Mouse (Mus musculus) frontal cortex, postnatal 25 days (tissue): ENCODE measurements at regions not wholly inside any gene's neighbourhood (a gene's known extent, or its start where the extent isn't known, plus 50 kb on each side); places are given as distances from the start of the nearest gene placed in this dataset.

Source experiments
- DNase-seq, 2 experiments: peaks; one replicate each; pipeline ENCODE4 v3.0.0; 2022; ENCODE audit warnings: low spot score in 2 of 2

DNA sequence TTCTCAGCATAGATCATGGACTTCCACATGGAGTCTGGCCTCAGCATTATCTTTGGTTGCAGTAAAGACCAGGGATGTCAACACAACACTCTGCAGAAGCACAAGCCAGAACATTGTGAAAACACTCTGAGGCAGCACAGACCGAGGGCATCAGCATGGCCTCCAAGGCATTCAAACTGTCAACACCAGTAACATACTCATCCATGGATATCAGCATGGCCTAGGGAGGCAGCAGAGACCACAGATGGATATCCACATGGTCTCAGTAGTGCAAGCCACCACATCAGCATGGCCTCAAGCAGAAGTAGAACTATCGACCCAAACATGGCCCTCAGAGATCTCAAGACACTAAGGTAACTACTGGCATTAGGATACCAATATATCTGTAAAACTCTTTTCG, 935.8 kb downstream of the Slitrk1 start:
- no peak for DNase-seq

DNA sequence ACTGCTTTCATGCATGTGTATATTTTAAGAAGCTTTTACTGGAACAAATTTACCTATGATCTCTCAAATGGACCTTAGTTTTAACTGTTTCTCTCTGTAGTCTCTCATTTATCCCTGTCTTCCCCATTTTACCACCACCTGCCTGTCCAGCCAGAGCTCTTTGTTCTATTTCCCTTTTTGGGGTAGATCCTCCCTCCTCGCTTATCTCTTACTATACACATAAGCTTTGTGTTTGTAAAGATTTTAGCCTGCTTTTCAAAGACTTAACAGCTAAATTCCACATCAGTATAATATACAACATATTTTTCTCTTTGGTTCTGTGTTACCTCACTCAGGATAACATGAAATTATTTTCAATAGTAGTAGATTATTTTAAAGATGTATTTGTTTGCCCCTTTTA, 961.9 kb downstream of the Slitrk1 start:
- DNase-seq = no peak

DNA sequence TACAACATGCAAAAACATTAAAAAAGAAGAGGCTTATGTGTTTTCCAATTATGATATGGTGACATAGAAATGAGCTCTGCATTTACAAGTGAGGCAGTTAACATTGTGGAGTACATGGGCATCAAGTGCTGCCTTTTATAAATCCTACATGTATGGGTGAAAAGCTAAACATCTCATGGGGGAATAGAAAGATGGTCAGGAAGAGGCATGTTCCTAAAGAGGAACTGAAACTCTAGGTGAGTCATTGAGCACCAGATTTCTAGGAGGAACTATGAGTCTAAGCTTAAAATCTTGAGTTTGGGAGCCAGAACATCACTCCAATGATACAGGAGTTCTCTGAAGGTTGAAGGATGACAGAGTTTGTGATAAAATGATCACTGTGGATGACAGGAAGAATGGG, 1010.2 kb downstream of the Slitrk1 start:
- DNase-seq = no peak

DNA sequence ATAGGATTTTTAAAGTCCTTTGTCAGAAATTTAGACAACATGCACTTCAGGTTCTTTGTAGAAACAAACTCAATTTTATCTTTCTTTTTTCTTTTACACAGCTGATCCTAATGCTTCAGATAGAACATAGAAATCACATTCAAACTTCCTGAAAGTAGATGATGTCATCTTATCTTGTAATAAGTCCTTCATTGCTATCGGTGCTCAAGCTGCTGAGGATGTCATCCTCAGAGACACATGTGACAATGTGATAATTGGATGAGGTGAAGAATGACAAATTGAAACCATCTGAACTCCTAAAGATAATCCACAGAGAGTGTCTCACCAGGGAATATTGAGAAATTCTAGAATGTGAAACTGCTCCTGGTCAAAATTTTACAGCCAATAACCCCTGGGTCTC, 1012.1 kb downstream of the Slitrk1 start:
- no peak for DNase-seq

DNA sequence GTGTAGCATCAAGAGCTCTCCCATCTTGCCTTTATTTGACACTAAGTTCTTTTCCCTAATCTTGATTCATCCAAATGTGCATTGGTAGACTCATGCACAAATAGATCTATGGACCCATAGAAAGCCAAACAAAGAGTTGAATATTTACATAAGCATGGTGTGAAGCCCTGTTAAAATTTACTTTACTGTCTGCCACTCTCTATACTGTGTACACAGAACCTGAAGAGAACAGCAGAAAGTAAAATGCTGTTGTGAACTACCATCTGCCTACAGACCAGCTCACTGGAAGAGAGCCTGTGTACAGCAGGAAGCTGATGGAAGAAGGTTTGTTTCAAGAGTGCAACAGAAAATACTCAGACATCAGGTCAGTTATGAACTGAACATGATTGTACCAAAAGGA, 1053.1 kb downstream of the Slitrk1 start:
- DNase-seq = no peak

DNA sequence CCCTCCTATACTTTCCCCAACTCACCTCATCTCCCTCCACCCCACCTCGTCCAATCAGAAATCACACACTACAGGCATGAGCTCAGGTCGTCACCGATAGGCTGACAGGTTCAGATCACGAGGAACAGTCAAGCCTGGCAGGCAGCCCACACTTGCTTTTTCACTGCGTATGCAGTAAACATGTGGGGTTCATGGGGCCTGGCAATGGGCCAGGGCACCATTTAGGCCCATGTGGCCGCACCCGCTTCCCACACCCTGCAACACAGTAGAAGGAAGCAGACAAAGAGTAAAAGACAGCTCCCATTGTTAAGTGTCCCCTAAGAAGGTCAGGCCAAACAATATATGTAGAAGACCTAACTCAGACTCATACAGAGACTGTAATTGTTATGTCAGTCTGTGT, 1064.3 kb downstream of the Slitrk1 start:
- no peak for DNase-seq

DNA sequence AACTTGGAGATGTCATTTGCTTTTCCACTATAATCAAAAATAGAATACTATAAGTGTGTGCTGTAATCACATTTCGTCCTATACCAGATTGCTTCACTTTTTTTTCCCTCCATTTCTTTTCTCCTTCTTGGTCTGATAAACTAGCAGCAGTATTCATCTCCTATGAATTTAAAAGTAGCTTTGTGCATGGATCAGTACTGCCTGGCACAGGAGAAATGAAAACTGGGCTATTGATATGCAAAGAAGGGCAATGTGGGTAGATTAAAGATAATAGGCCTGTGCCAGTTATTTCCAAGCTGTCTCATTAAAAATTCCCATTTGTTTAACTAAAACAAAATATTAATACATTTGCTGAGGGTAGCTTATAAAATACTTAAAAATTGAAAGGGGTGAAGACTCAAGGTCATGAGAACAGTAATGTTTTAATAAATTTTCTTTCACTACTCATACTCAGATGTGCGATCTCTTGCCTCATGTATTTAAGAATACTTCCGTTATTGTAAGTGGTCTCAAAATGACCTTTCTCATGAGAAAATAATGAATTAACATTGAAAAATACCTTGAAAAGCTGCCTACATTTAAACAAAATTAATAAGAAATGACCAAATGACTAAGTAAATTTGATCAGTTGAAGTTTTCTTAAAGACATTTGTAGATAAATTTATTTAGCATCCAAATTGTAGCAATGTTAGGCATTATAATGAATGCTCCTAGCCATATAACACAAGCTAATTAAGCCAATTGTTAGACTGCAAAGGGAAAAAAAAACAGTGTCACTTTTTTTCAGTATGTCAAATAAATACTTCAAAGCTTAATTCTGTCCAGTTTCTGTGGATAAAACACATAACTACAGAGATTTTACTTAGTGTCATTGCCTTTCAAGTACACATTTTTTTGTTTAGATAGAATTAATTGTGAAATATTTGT, 1068.4 kb downstream of the Slitrk1 start:
- no peak for DNase-seq

DNA sequence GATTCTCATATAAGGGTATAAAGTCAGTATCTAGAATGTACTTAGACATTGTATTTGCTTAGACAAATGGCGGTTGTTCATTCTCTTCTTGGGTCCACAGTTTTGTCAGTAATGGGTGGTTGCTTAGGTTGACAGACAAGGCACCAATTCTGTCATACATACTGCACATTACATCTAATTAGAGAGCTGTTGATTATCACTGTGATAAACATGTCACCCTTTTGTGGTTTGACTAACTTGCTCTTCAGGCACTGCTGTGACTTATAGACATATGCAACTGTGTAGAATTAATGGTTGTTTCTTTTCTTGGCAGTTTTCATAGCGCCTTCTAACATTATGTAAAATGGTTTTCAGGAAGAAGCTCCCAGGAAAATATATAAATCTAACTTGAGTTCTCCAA, 1069.4 kb downstream of the Slitrk1 start:
- DNase-seq = no peak

DNA sequence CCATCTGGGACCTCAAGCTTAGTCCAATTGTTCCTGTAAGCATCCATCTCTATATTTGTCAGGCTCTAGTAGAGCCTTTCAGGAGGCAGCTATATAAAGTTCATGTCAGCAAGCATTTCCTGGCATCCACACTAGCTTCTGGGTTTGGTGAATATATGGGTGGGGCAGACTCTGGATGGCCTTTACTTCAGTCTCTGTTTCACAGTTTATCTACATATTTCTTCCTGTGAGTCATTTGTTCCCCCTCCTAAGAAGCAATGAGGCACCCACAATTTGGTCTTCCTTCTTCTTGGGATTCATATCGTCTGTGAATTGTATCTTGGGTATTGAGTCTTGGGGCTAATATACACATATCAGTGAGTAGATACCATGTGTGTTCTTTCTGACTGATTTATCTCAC, 1081.0 kb downstream of the Slitrk1 start:
- DNase-seq = no peak

DNA sequence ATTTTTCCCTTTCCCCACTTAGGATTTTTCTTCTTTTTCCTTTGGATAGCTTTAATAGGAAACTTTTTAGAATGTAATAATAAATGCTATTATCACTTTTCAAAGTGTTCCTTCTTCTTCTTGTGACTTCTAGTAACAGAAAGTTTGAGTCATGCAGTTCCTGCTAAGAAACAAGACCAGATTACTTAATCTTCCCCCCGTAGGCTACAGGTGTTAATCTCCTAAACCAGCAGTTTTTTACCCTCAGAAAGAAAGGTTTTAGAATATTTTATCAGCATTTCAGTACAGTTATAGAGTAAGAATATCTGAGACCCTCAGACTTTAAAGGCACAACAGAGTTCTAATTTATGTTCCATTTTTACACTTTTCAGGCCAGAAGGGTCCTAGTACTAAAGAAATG, 1128.7 kb downstream of the Slitrk1 start:
- DNase-seq = no peak
